Mouse (Mus musculus): ENCODE results near the gene Vmn1r189. TPM values are rescaled to one million over a fixed set of nuclear protein-coding genes. Genes with fewer than 3 reads are reported as not detected.
"Not testable (repeated sequence)": the region's sequence is repeated elsewhere in the genome, so short reads cannot be mapped to it uniquely, and the experiment has no call there.

Vmn1r189 gene
- not detected in 2 replicates for polyA plus RNA-seq (2015; fragmentation: Nextera tagmentation; extraction: Ambion mirVana)

- not testable (repeated sequence) for H3K27me3 ChIP-seq (ENCODE audit: control insufficient read depth, insufficient read depth, low read depth, low read length); H3K36me3 ChIP-seq (ENCODE audit: control insufficient read depth, insufficient read depth, low read length); H3K27ac ChIP-seq (ENCODE audit: low read length); H3K4me2 ChIP-seq (ENCODE audit: low read length); H3K4me1 ChIP-seq (ENCODE audit: control insufficient read depth, insufficient read depth, low read length); H3K4me3 ChIP-seq (ENCODE audit: low read depth, low read length); H3K9me3 ChIP-seq (replicated peaks; ENCODE audit: control insufficient read depth, low read length, poor library complexity, severe bottlenecking); H3K9ac ChIP-seq (ENCODE audit: low read depth, low read length); ATAC-seq
- 100% methylated on average over 1 of the region's 2 CpGs for WGBS
These were observed at the start of gene Vmn1r189 for GRCm38 (mm10) chr13:22105724-22106123. Gene Vmn1r189, minus strand, starts transcription at chr13:22105824.

GRCm38 (mm10) chr13:22136495-22137293 lies 31.1 kb upstream of the Vmn1r189 start:
- WGBS = 67% methylated on average over 5 of the region's 5 CpGs
- not testable (repeated sequence) for H3K27me3 ChIP-seq (ENCODE audit: control insufficient read depth, insufficient read depth, low read depth, low read length); H3K36me3 ChIP-seq (ENCODE audit: control insufficient read depth, insufficient read depth, low read length)

GRCm38 (mm10) chr13:22084140-22084539 lies 21.5 kb downstream of the Vmn1r189 start, which contains the start of gene Vmn1r188:
Gene Vmn1r188, plus strand, starts transcription at chr13:22084440.
- H3K9me3 ChIP-seq (replicated peaks; ENCODE audit: control insufficient read depth, low read length, poor library complexity, severe bottlenecking); H3K9ac ChIP-seq (ENCODE audit: low read depth, low read length); ATAC-seq; H3K4me3 ChIP-seq (ENCODE audit: low read depth, low read length); H3K27me3 ChIP-seq (ENCODE audit: control insufficient read depth, insufficient read depth, low read depth, low read length); H3K27ac ChIP-seq (ENCODE audit: low read length); H3K36me3 ChIP-seq (ENCODE audit: control insufficient read depth, insufficient read depth, low read length); H3K4me2 ChIP-seq (ENCODE audit: low read length); H3K4me1 ChIP-seq (ENCODE audit: control insufficient read depth, insufficient read depth, low read length): not testable (repeated sequence)
- 95% methylated on average over 1 of the region's 1 CpGs for WGBS

More at GRCm38 (mm10) chr13:22136495-22137293, 31.1 kb upstream of the Vmn1r189 start:
- not testable (repeated sequence) for H3K4me3 ChIP-seq (ENCODE audit: low read depth, low read length); H3K27ac ChIP-seq (ENCODE audit: low read length); H3K9ac ChIP-seq (ENCODE audit: low read depth, low read length); H3K9me3 ChIP-seq (replicated peaks; ENCODE audit: control insufficient read depth, low read length, poor library complexity, severe bottlenecking); H3K4me1 ChIP-seq (ENCODE audit: control insufficient read depth, insufficient read depth, low read length); H3K4me2 ChIP-seq (ENCODE audit: low read length)
- peak; percentile 67; the same call in 1 of the 2 replicates for ATAC-seq

GRCm38 (mm10) chr13:22063468-22063867 lies 42.2 kb downstream of the Vmn1r189 start:
- Histone ChIP-seq H3K27ac (ENCODE audit: low read length) (no peak overlapping the region), H3K4me2 (ENCODE audit: low read length) (no peak overlapping the region), H3K4me1 (ENCODE audit: control insufficient read depth, insufficient read depth, low read length) (no peaks in the 10 kb centered on the region), H3K36me3 (ENCODE audit: control insufficient read depth, insufficient read depth, low read length) (no peaks in the 10 kb centered on the region), H3K9ac (ENCODE audit: low read depth, low read length) (no peak overlapping the region), H3K9me3 (replicated peaks; ENCODE audit: control insufficient read depth, low read length, poor library complexity, severe bottlenecking) (no peaks in the 10 kb centered on the region), H3K4me3 (ENCODE audit: low read depth, low read length) (no peak overlapping the region), H3K27me3 (ENCODE audit: control insufficient read depth, insufficient read depth, low read depth, low read length) (no peaks in the 10 kb centered on the region)
- WGBS = 71% methylated on average over 1 of the region's 1 CpGs
- ATAC-seq = no peak

GRCm38 (mm10) chr13:22061422-22061821 lies 44.2 kb downstream of the Vmn1r189 start:
- Histone ChIP-seq H3K27me3 (ENCODE audit: control insufficient read depth, insufficient read depth, low read depth, low read length) (no peaks in the 10 kb centered on the region), H3K27ac (ENCODE audit: low read length) (no peak overlapping the region), H3K4me1 (ENCODE audit: control insufficient read depth, insufficient read depth, low read length) (no peaks in the 10 kb centered on the region), H3K36me3 (ENCODE audit: control insufficient read depth, insufficient read depth, low read length) (no peaks in the 10 kb centered on the region), H3K4me3 (ENCODE audit: low read depth, low read length) (no peak overlapping the region), H3K9ac (ENCODE audit: low read depth, low read length) (no peak overlapping the region), H3K4me2 (ENCODE audit: low read length) (no peak overlapping the region), H3K9me3 (replicated peaks; ENCODE audit: control insufficient read depth, low read length, poor library complexity, severe bottlenecking) (no peaks in the 10 kb centered on the region)
- 83% methylated on average over 1 of the region's 1 CpGs for WGBS
- ATAC-seq = no peak

- no peak for ATAC-seq
- Histone ChIP-seq H3K4me2 (ENCODE audit: low read length) (no peak overlapping the region), H3K36me3 (ENCODE audit: control insufficient read depth, insufficient read depth, low read length) (no peaks in the 10 kb centered on the region), H3K27ac (ENCODE audit: low read length) (no peak overlapping the region), H3K9ac (ENCODE audit: low read depth, low read length) (no peak overlapping the region), H3K27me3 (ENCODE audit: control insufficient read depth, insufficient read depth, low read depth, low read length) (no peaks in the 10 kb centered on the region), H3K4me1 (ENCODE audit: control insufficient read depth, insufficient read depth, low read length) (no peaks in the 10 kb centered on the region; the same call in 1 of the 2 replicates), H3K4me3 (ENCODE audit: low read depth, low read length) (no peak overlapping the region), H3K9me3 (replicated peaks; ENCODE audit: control insufficient read depth, low read length, poor library complexity, severe bottlenecking) (no peaks in the 10 kb centered on the region)
- 100% methylated on average over 1 of the region's 1 CpGs for whole genome bisulfite sequencing
These were observed 51.9 kb downstream of the Vmn1r189 start for GRCm38 (mm10) chr13:22053754-22054153.

GRCm38 (mm10) chr13:22051523-22051859 lies 54.1 kb downstream of the Vmn1r189 start:
- Histone ChIP-seq H3K9ac (ENCODE audit: low read depth, low read length) (peak overlapping the region; percentile 79), H3K4me3 (ENCODE audit: low read depth, low read length) (peak overlapping the region; percentile 53), H3K36me3 (ENCODE audit: control insufficient read depth, insufficient read depth, low read length) (no peaks in the 10 kb centered on the region), H3K4me2 (ENCODE audit: low read length) (peak overlapping the region; percentile 68), H3K27me3 (ENCODE audit: control insufficient read depth, insufficient read depth, low read depth, low read length) (no peaks in the 10 kb centered on the region), H3K27ac (ENCODE audit: low read length) (peak overlapping the region; percentile 92), H3K9me3 (replicated peaks; ENCODE audit: control insufficient read depth, low read length, poor library complexity, severe bottlenecking) (no peaks in the 10 kb centered on the region), H3K4me1 (ENCODE audit: control insufficient read depth, insufficient read depth, low read length) (no peaks in the 10 kb centered on the region; the same call in 1 of the 2 replicates)
- 16% methylated on average over 5 of the region's 5 CpGs for WGBS
- peak; percentile 54 for ATAC-seq

GRCm38 (mm10) chr13:22050591-22051522 lies 54.8 kb downstream of the Vmn1r189 start:
- Histone ChIP-seq H3K36me3 (ENCODE audit: control insufficient read depth, insufficient read depth, low read length) (no peaks in the 10 kb centered on the region), H3K9me3 (replicated peaks; ENCODE audit: control insufficient read depth, low read length, poor library complexity, severe bottlenecking) (no peaks in the 10 kb centered on the region), H3K4me1 (ENCODE audit: control insufficient read depth, insufficient read depth, low read length) (no peaks in the 10 kb centered on the region; the same call in 1 of the 2 replicates), H3K9ac (ENCODE audit: low read depth, low read length) (peak overlapping the region; percentile 79), H3K27ac (ENCODE audit: low read length) (peak overlapping the region; percentile 92), H3K4me2 (ENCODE audit: low read length) (peak overlapping the region; percentile 68), H3K4me3 (ENCODE audit: low read depth, low read length) (peak overlapping the region; percentile 53), H3K27me3 (ENCODE audit: control insufficient read depth, insufficient read depth, low read depth, low read length) (no peaks in the 10 kb centered on the region)
- WGBS = under 1% methylated on average over 52 of the region's 52 CpGs
- ATAC-seq = peak; percentile 96

All from midbrain, embryonic 16.5 days (tissue).